Mouse (Mus musculus) heart, embryonic 14.5 days (tissue): Measurements from ENCODE around the gene Mrps12. TPM values are rescaled to one million over a fixed set of nuclear protein-coding genes. Genes with fewer than 3 reads are reported as not detected.

Source experiments
- ATAC-seq: fragments of 200-750 bp; cut with Nextera tagmentation; 2 replicates; pipeline ENCODE4 v1.8.0; 2017; ENCODE audit warnings: low read depth, moderate TSS enrichment; ENCODE audit not compliant: insufficient number of reproducible peaks, insufficient read depth, low FRiP score
- H3K27ac ChIP-seq, 2 experiments: fragments of 200-500 bp in 1 of 2; fragments of 300-500 bp in 1 of 2; sonication (generic) in 1 of 2; replicated peaks in 1 of 2; 2 replicates each; pipeline ENCODE4 v1.5.1; 2012 to 2014; ENCODE audit warnings: low read depth in 2 of 2, low read length in 2 of 2, control low read depth in 1 of 2, mild to moderate bottlenecking in 1 of 2, mixed read lengths in 1 of 2; ENCODE audit not compliant: control insufficient read depth in 1 of 2, insufficient read depth in 1 of 2
- H3K27me3 ChIP-seq: fragments of 300-500 bp; sonication (generic); 2 replicates; pipeline ENCODE4 v1.6.1; 2014; ENCODE audit warnings: mild to moderate bottlenecking, low read length, control low read depth; ENCODE audit not compliant: control insufficient read depth, insufficient read depth
- H3K36me3 ChIP-seq: fragments of 300-500 bp; sonication (generic); 2 replicates; pipeline ENCODE4 v1.6.1; 2014; ENCODE audit warnings: mild to moderate bottlenecking, control low read depth, low read length, mixed read lengths; ENCODE audit not compliant: control insufficient read depth, insufficient read depth
- H3K4me1 ChIP-seq, 2 experiments: fragments of 200-500 bp in 1 of 2; fragments of 300-500 bp in 1 of 2; sonication (generic) in 1 of 2; 2 replicates each; pipeline ENCODE4 v1.6.1; 2012 to 2014; ENCODE audit warnings: low read length in 2 of 2, control low read depth in 1 of 2, mixed read lengths in 1 of 2; ENCODE audit not compliant: control insufficient read depth in 2 of 2, insufficient read depth in 2 of 2
- H3K4me2 ChIP-seq: fragments of 300-500 bp; sonication (generic); 2 replicates; pipeline ENCODE4 v1.6.1; 2014; ENCODE audit warnings: mild to moderate bottlenecking, low read length
- H3K4me3 ChIP-seq, 2 experiments: fragments of 200-500 bp in 1 of 2; fragments of 300-500 bp in 1 of 2; sonication (generic) in 1 of 2; 2 replicates each; pipeline ENCODE4 v1.5.1; 2012 to 2014; ENCODE audit warnings: low read length in 2 of 2, mild to moderate bottlenecking in 2 of 2, control low read depth in 1 of 2, low read depth in 1 of 2, moderate library complexity in 1 of 2; ENCODE audit not compliant: control insufficient read depth in 1 of 2, insufficient read depth in 1 of 2
- H3K9ac ChIP-seq: fragments of 300-500 bp; sonication (generic); 2 replicates; pipeline ENCODE4 v1.6.1; 2014; ENCODE audit warnings: mild to moderate bottlenecking, low read length
- H3K9me3 ChIP-seq: fragments of 300-500 bp; sonication (generic); 2 replicates; pipeline ENCODE4 v1.6.1; 2016; ENCODE audit warnings: low read length, control low read depth; ENCODE audit not compliant: control insufficient read depth
- WGBS: fragments of 180-500 bp; shearing (Covaris S2); extraction: QIAGEN DNeasy Blood & Tissue Kit; methylation state at CpG from one replicate; pipeline ENCODE4 v1.1.7; 2014; 5-methylcytosine and 5-hydroxymethylcytosine counted together
- polyA plus RNA-seq: library from polyadenylated mRNA; unstranded; fragments of >200 nt; fragmentation: Nextera tagmentation; extraction: Ambion mirVana; gene quantifications from 2 replicates; pipeline ENCODE4 v1.2.1, GENCODE M21; 2014

Gene Mrps12
- polyA plus RNA-seq, 1 experiment from 2014 or later, result 135 TPM

GRCm38 (mm10) chr7:28758623-28759022, 17.0 kb upstream of the Mrps12 start:
- H3K9ac ChIP-seq, result no peak overlapping the region
- H3K4me3 ChIP-seq, result no peak overlapping the region
- no peaks in the 10 kb centered on the region for H3K4me1 ChIP-seq
- 78% methylated on average over 13 of the region's 13 CpGs for WGBS
- no peak overlapping the region for H3K4me2 ChIP-seq
- no peak for ATAC-seq
- H3K27ac ChIP-seq, result no peak overlapping the region
- no peaks in the 10 kb centered on the region for H3K9me3 ChIP-seq
- H3K27me3 ChIP-seq, result peaks cover 22% of the 10 kb centered on the region
- H3K36me3 ChIP-seq, result peaks cover 44% of the 10 kb centered on the region

- peaks cover 39% of the 10 kb centered on the region for H3K36me3 ChIP-seq
- no peak for ATAC-seq
- no peak within 1 kb of the TSS for H3K27ac ChIP-seq
- no peaks in the 10 kb centered on the region for H3K4me1 ChIP-seq
- H3K9ac ChIP-seq, result no peak within 1 kb of the TSS
- WGBS, result 3% methylated on average over 16 of the region's 17 CpGs
- peaks cover 22% of the 10 kb centered on the region for H3K27me3 ChIP-seq
- H3K9me3 ChIP-seq, result no peaks in the 10 kb centered on the region
- H3K4me2 ChIP-seq, result no peak within 1 kb of the TSS
- H3K4me3 ChIP-seq, result no peak within 1 kb of the TSS
Observed at GRCm38 (mm10) chr7:28756079-28756478, 14.5 kb upstream of the Mrps12 start, which contains the start of gene Ccer2. Gene Ccer2, plus strand, starts transcription at chr7:28756174.

GRCm38 (mm10) chr7:28749935-28750334, 8.3 kb upstream of the Mrps12 start:
- Histone ChIP-seq H3K4me2 (no peak overlapping the region), H3K4me1 (no peaks in the 10 kb centered on the region), H3K4me3 (no peak overlapping the region), H3K27me3 (no peaks in the 10 kb centered on the region), H3K27ac (no peak overlapping the region), H3K36me3 (peaks cover 58% of the 10 kb centered on the region), H3K9me3 (no peaks in the 10 kb centered on the region), H3K9ac (no peak overlapping the region)
- no peak for ATAC-seq
- WGBS, result 93% methylated on average over 7 of the region's 7 CpGs

- no peaks in the 10 kb centered on the region for H3K9me3 ChIP-seq
- peak overlapping the region; percentile 95 for H3K4me2 ChIP-seq
- H3K4me1 ChIP-seq, result peaks cover 5 to 14% of the 10 kb centered on the region in 2 experiments
- ATAC-seq, result 0 out of 2 replicates have a peak, but pooled peaks have one; percentile 2
- H3K36me3 ChIP-seq, result peaks cover 56% of the 10 kb centered on the region
- WGBS, result 3% methylated on average over 13 of the region's 13 CpGs
- H3K27me3 ChIP-seq, result no peaks in the 10 kb centered on the region
- peak overlapping the region; percentile 88 for H3K9ac ChIP-seq
- peak overlapping the region; percentile 66 to 73 for H3K27ac ChIP-seq
- peak overlapping the region; percentile 76 to 96 for H3K4me3 ChIP-seq
Observed at GRCm38 (mm10) chr7:28741368-28741708, 282 bp downstream of the Mrps12 start.

- Histone ChIP-seq H3K9me3 (no peaks in the 10 kb centered on the region), H3K4me1 (peaks cover 5 to 14% of the 10 kb centered on the region in 2 experiments), H3K4me2 (peak overlapping the region; percentile 95), H3K27me3 (no peaks in the 10 kb centered on the region), H3K4me3 (peak overlapping the region; percentile 76 to 96), H3K9ac (peak overlapping the region; percentile 88), H3K27ac (peak overlapping the region; percentile 66 to 73), H3K36me3 (peaks cover 56% of the 10 kb centered on the region)
- WGBS, result 28% methylated on average over 9 of the region's 9 CpGs
- no peak for ATAC-seq
Observed at GRCm38 (mm10) chr7:28740949-28741348, 671 bp downstream of the Mrps12 start.

GRCm38 (mm10) chr7:28739829-28740228, 1.8 kb downstream of the Mrps12 start:
- H3K27me3 ChIP-seq, result no peaks in the 10 kb centered on the region
- no peak overlapping the region for H3K4me3 ChIP-seq
- no peak overlapping the region for H3K27ac ChIP-seq
- H3K9me3 ChIP-seq, result no peaks in the 10 kb centered on the region
- 93% methylated on average over 21 of the region's 21 CpGs for WGBS
- no peak overlapping the region for H3K4me2 ChIP-seq
- H3K36me3 ChIP-seq, result peaks cover 56% of the 10 kb centered on the region
- peaks cover 5 to 14% of the 10 kb centered on the region in 2 experiments for H3K4me1 ChIP-seq
- no peak overlapping the region for H3K9ac ChIP-seq
- ATAC-seq, result no peak

GRCm38 (mm10) chr7:28735701-28736100, 5.9 kb downstream of the Mrps12 start:
- H3K4me3 ChIP-seq, result no peak overlapping the region
- H3K9ac ChIP-seq, result no peak overlapping the region
- no peaks in the 10 kb centered on the region for H3K27me3 ChIP-seq
- ATAC-seq, result no peak
- H3K4me1 ChIP-seq, result peaks cover 8 to 10% of the 10 kb centered on the region in 2 experiments
- 75% methylated on average over 6 of the region's 6 CpGs for WGBS
- no peak overlapping the region for H3K27ac ChIP-seq
- H3K4me2 ChIP-seq, result no peak overlapping the region
- peaks cover 6% of the 10 kb centered on the region for H3K9me3 ChIP-seq
- H3K36me3 ChIP-seq, result peaks cover 48% of the 10 kb centered on the region

- H3K9me3 ChIP-seq, result peaks cover 6% of the 10 kb centered on the region
- WGBS, result 19% methylated on average over 11 of the region's 11 CpGs
- H3K9ac ChIP-seq, result peak overlapping the region; percentile 56; the same call in 1 of the 2 replicates
- no peak for ATAC-seq
- H3K4me3 ChIP-seq, result peak overlapping the region; percentile 48 to 57
- no peak overlapping the region for H3K27ac ChIP-seq
- H3K27me3 ChIP-seq, result no peaks in the 10 kb centered on the region
- H3K4me2 ChIP-seq, result peak overlapping the region; percentile 87
- H3K36me3 ChIP-seq, result peaks cover 30% of the 10 kb centered on the region
- H3K4me1 ChIP-seq, result peaks cover 7 to 8% of the 10 kb centered on the region in 2 experiments
Observed at GRCm38 (mm10) chr7:28733211-28733610, 8.4 kb downstream of the Mrps12 start.
